Mouse (Mus musculus) spleen, postnatal 36 days (tissue): ENCODE measurements around the gene Lctl.

Experiments used
- DNase-seq, 2 experiments: peaks; one replicate each; pipeline ENCODE4 v3.0.0; 2022; ENCODE audit warnings: low spot score in 2 of 2, mixed read lengths in 1 of 2

Lctl gene

GRCm38 (mm10) chr9:64184166-64184840 is 67.4 kb downstream of the Lctl start:
- DNase-seq = no peak
